Mouse (Mus musculus) heart, adult 10 weeks (tissue): Measurements from ENCODE around the gene Fscn1. TPM values are rescaled to one million over a fixed set of nuclear protein-coding genes. Genes with fewer than 3 reads are reported as not detected.

Experiments
- polyA plus RNA-seq: library from polyadenylated mRNA; stranded (reverse); fragments of 350-450 nt; fragmentation: Illumina TruSeq; extraction: RNeasy Lipid Tissue Mini Kit (QIAGEN cat#74804); gene quantifications from one replicate; pipeline ENCODE4 v1.2.3, GENCODE M21; 2014; ENCODE audit warnings: low read depth, low replicate concordance

The Fscn1 gene
- 17.3 TPM for polyA plus RNA-seq

DNA sequence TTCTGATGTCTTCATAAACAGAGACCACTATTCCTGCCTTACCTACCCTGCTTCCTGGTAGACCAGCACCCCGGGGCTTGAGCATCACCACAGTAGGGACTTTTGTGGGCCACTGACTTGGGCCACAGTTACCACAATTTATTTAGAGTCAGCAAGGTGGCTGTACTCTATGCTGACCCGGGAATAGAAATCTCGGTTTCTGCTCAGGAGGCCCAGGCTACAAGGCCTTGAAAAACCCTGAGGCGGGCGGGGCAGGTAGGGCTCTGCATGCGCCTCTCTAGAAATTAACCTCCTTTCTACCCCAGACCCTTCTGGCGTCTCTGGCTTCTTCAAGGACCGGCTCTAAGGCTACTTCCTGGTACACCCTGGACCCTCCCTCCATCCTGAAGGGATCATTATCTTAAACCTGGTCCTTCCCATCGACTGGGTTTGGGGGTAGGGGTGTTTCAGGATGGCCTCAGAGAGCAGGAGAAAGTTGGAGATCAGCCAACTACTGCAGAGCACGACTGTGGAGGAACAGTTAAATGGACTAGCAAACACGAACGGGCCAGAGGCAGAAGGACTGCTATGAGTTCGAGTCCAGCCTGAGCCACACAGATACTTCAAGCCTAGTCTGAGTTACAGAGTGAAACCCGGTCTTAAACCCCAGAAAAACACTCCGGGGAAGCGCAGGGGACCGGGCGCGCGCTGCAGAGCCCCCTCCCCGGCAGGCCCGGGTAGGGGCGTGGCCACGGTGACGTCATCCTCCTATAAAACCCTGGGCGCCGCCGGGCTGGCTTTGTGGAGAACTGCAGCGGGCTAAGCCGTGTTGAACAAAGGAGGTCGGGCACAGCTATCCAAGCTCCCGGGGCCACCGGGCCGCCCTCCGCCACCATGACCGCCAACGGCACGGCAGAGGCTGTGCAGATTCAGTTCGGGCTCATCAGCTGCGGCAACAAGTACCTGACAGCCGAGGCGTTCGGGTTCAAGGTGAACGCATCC lies at the start of gene Fscn1:
Gene Fscn1 (plus strand): TSS at position 768 of the 981 bp plus-strand sequence.

Other genes with a start within 250 kb of the Fscn1 start
- 19.3 TPM for gene Tnrc18, start 142.7 kb upstream of the Fscn1 start, polyA plus RNA-seq
- 3.6 TPM for gene Fbxl18, start 64.9 kb upstream of the Fscn1 start, polyA plus RNA-seq
- 408 TPM for gene Actb, start 53.6 kb upstream of the Fscn1 start, polyA plus RNA-seq
- gene Rnf216, start 152.7 kb downstream of the Fscn1 start, polyA plus RNA-seq: 20.6 TPM
- not detected for gene Olfr718-ps1, start 187.2 kb downstream of the Fscn1 start, polyA plus RNA-seq
- 5.1 TPM for gene Rbak, start 220.4 kb downstream of the Fscn1 start, polyA plus RNA-seq
- not detected for gene Spdye4b, start 220.7 kb downstream of the Fscn1 start, polyA plus RNA-seq